Mouse (Mus musculus): Measurements from ENCODE around the gene Ccdc167. TPM values are rescaled to one million over a fixed set of nuclear protein-coding genes. Genes with fewer than 3 reads are reported as not detected.
"Not testable (repeated sequence)": the region's sequence is repeated elsewhere in the genome, so short reads cannot be mapped to it uniquely, and the experiment has no call there.

The Ccdc167 gene
- polyA plus RNA-seq, 1 experiment from 2014 or later: 17.0 TPM

DNA sequence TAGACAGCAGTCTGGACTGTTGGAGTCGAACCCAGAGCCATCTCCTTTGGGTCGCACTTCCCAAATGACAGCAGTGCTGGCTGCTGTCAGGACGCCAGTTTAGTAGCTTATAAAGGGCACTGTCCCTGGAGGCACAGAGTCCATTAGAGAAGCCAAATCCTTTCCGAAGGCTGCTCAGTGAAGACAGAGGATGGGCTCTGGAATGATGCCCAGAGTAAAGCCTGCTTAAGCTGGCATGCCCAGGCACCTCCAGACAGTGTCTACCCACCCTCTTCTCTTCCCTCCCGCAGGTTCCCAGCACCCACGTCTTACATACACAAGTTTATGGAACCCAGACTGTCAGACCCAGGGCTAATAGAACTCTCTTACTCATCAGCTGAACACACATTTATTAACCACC is 7.8 kb upstream of the Ccdc167 start:
- Histone ChIP-seq H3K27me3 (ENCODE audit: control insufficient read depth, insufficient read depth, low read length) (no peaks in the 10 kb centered on the region), H3K27ac (ENCODE audit: low read depth, low read length) (no peak overlapping the region), H3K4me2 (no peak overlapping the region), H3K4me3 (ENCODE audit: low read depth, low read length) (no peak overlapping the region), H3K9me3 (ENCODE audit: control insufficient read depth, low read length) (no peaks in the 10 kb centered on the region), H3K4me1 (ENCODE audit: control insufficient read depth, insufficient read depth, low read length) (no peaks in the 10 kb centered on the region), H3K9ac (ENCODE audit: low read length) (no peak overlapping the region), H3K36me3 (ENCODE audit: control insufficient read depth, insufficient read depth, low read length) (no peaks in the 10 kb centered on the region)
- ATAC-seq (ENCODE audit: low FRiP score) (no peak), DNase-seq (ENCODE audit: low spot score, missing footprints) (no peak)
- 80% methylated on average over 6 of the region's 6 CpGs for WGBS

DNA sequence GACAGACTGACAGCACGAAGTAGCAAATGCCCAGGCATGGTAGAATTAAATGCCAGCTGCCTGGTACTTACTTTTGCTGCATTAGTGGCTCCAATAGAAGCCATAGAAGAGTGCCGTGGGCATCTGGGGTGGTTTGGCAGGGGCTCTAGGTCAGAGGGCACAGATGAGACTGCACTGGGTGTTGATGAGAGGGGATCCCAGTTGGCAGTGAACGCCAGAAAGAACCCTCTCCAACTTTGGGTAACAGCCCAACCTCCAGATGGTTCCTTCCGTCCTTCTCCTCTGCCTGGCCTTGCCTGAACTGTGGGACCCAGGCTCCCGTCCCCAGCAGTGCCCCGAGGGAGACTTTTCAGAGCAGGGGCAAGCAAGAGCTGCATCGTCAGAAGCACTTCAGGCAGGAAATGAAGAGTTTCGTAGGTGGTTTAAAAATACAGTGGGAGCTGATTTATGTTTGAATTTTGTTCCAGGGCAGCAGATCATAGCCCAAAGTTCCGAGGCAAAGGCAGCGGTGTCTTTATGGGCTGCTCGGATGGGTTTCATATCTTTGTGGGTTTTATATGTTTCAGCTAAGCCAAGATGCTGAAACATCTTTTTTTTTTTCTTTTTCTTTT is 4.0 kb upstream of the Ccdc167 start:
- Histone ChIP-seq H3K36me3 (ENCODE audit: control insufficient read depth, insufficient read depth, low read length) (no peaks in the 10 kb centered on the region), H3K4me3 (ENCODE audit: low read depth, low read length) (no peak overlapping the region), H3K9ac (ENCODE audit: low read length) (no peak overlapping the region)

DNA sequence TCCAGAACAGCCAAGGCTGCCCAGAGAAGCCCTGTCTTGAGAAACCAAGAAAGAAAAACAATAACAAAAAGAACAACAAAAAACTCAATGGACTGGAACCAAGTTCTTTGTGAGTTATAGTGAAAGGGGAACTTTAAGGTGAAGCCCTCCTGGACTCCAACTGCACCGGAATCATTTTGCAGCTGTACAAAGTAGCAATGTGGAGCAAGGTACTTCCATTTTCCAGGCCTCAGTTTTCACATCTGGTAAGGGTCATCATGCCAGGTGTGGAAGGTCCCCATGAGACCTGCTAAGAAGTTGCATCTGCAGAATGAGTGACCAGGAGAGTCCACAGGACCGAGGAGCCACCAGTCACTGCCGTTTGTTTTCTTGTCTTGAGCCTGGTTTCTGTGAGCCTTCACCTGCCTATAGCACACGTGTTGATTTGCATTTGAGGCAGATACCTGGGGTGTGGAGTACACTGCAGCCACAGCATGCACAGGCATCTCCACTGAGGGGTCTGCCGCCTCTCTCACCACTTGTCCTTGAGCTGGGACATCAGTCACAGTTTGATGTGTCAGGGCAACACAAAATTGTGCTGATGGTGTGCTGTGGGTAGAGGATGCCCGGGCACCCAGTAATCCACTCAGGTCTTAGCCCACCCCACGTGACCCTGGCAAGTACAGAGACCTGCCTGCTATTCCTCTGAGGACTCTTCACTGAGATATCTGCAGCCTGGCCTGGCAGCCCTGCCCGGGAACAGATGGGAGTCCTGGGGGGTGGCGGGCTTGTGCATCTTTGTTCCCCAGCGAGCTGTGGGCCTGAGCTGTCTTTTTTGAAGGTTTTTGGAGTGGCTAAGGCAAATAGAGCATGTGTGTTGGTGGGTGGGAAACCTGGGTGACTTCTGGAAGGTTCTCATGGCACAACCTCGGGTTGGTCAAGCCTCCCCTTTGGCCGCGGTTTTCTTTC is 3.1 kb upstream of the Ccdc167 start:
- ATAC-seq (ENCODE audit: low FRiP score): no peak
- no peaks in the 10 kb centered on the region for H3K36me3 ChIP-seq (ENCODE audit: control insufficient read depth, insufficient read depth, low read length)
- no peaks in the 10 kb centered on the region for H3K9me3 ChIP-seq (ENCODE audit: control insufficient read depth, low read length)
- no peak overlapping the region for H3K4me3 ChIP-seq (ENCODE audit: low read depth, low read length)
- no peaks in the 10 kb centered on the region for H3K27me3 ChIP-seq (ENCODE audit: control insufficient read depth, insufficient read depth, low read length)
- peaks cover 4% of the 10 kb centered on the region; the same call in 1 of the 2 replicates for H3K4me1 ChIP-seq (ENCODE audit: control insufficient read depth, insufficient read depth, low read length)
- DNase-seq (ENCODE audit: low spot score, missing footprints): no peak
- no peak overlapping the region for H3K9ac ChIP-seq (ENCODE audit: low read length)
- no peak overlapping the region for H3K27ac ChIP-seq (ENCODE audit: low read depth, low read length)
- 79% methylated on average over 13 of the region's 13 CpGs for WGBS
- no peak overlapping the region for H3K4me2 ChIP-seq

More for the DNA sequence above, 4.0 kb upstream of the Ccdc167 start:
- DNase-seq (ENCODE audit: low spot score, missing footprints): no peak
- Histone ChIP-seq H3K27ac (ENCODE audit: low read depth, low read length) (no peak overlapping the region), H3K4me2 (no peak overlapping the region), H3K9me3 (ENCODE audit: control insufficient read depth, low read length) (no peaks in the 10 kb centered on the region), H3K27me3 (ENCODE audit: control insufficient read depth, insufficient read depth, low read length) (no peaks in the 10 kb centered on the region), H3K4me1 (ENCODE audit: control insufficient read depth, insufficient read depth, low read length) (peaks cover 4% of the 10 kb centered on the region; the same call in 1 of the 2 replicates)
- 88% methylated on average over 11 of the region's 11 CpGs for WGBS
- no peak for ATAC-seq (ENCODE audit: low FRiP score)

DNA sequence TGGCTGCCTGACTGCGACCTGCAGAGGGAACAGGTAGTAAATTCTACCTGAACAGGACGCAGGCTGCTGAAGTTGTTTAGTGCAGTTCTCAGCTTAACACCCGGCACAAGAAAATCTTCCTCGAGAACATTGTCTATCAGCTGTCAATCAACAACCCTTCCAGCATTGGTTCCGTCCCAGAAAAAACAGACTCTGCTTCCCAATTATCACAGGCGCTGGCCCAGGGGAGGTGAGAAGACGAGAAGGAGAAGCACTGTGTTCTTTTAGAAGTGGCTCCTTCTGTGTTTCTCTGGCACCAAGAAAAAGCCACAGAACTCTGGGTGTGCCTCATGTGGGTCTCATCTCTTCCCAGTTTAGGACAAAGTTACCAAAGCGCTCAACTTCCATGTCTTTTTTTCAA is 1.8 kb upstream of the Ccdc167 start:
- H3K4me2 ChIP-seq: no peak overlapping the region
- WGBS: 88% methylated on average over 8 of the region's 8 CpGs
- no peak overlapping the region for H3K27ac ChIP-seq (ENCODE audit: low read depth, low read length)
- DNase-seq (ENCODE audit: low spot score, missing footprints): no peak
- no peak overlapping the region for H3K4me3 ChIP-seq (ENCODE audit: low read depth, low read length)
- no peaks in the 10 kb centered on the region for H3K9me3 ChIP-seq (ENCODE audit: control insufficient read depth, low read length)
- no peak for ATAC-seq (ENCODE audit: low FRiP score)
- H3K27me3 ChIP-seq (ENCODE audit: control insufficient read depth, insufficient read depth, low read length): no peaks in the 10 kb centered on the region
- H3K36me3 ChIP-seq (ENCODE audit: control insufficient read depth, insufficient read depth, low read length): no peaks in the 10 kb centered on the region
- H3K9ac ChIP-seq (ENCODE audit: low read length): no peak overlapping the region
- peaks cover 4% of the 10 kb centered on the region; the same call in 1 of the 2 replicates for H3K4me1 ChIP-seq (ENCODE audit: control insufficient read depth, insufficient read depth, low read length)

DNA sequence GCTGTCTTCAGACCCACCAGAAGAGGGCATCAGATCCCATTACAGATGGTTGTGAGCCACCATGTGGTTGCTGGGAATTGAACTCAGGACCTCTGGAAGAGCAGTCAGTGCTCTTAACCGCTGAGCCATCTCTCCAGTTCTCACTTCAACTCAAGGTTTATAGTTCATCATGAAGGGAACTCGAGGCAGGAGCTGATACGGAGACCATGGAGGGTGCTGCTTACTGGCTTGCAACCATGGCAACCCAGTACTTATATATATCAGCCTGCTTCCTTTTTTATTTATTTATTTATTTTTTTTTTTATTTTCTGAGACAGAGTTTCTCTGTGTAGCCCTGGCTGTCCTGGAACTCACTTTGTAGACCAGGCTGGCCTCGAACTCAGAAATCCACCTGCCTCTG is 3.1 kb downstream of the Ccdc167 start:
- not testable (repeated sequence) for H3K4me3 ChIP-seq (ENCODE audit: low read depth, low read length); H3K27ac ChIP-seq (ENCODE audit: low read depth, low read length); H3K36me3 ChIP-seq (ENCODE audit: control insufficient read depth, insufficient read depth, low read length); H3K4me2 ChIP-seq; H3K9ac ChIP-seq (ENCODE audit: low read length); ATAC-seq (ENCODE audit: low FRiP score); DNase-seq (ENCODE audit: low spot score, missing footprints); H3K27me3 ChIP-seq (ENCODE audit: control insufficient read depth, insufficient read depth, low read length); H3K9me3 ChIP-seq (ENCODE audit: control insufficient read depth, low read length)
- peaks cover 15% of the 10 kb centered on the region for H3K4me1 ChIP-seq (ENCODE audit: control insufficient read depth, insufficient read depth, low read length)
- 98% methylated on average over 4 of the region's 4 CpGs for WGBS

DNA sequence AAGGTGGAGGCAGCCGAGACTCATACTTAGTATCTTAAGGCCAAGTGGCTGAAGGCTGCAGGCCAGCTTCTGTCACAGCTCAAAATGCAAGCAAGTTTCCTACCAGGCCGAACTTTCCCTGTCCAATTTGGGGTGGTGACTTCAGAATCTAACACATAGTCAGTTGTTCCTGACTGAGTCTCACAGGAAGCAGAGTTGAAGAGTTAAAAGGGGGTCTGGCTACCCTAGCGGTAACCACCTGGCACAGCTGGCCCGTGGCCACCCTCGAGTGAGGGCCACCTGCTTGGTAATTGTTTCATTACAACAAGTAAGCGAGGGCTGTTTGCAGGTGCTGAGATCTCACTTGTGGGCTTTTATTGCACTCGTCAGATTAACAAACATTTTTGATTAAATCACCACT is 4.3 kb downstream of the Ccdc167 start:
- no peak for DNase-seq (ENCODE audit: low spot score, missing footprints)
- Histone ChIP-seq H3K4me2 (no peak overlapping the region), H3K27me3 (ENCODE audit: control insufficient read depth, insufficient read depth, low read length) (no peaks in the 10 kb centered on the region), H3K4me3 (ENCODE audit: low read depth, low read length) (no peak overlapping the region), H3K36me3 (ENCODE audit: control insufficient read depth, insufficient read depth, low read length) (no peaks in the 10 kb centered on the region), H3K9ac (ENCODE audit: low read length) (no peak overlapping the region), H3K9me3 (ENCODE audit: control insufficient read depth, low read length) (no peaks in the 10 kb centered on the region), H3K4me1 (ENCODE audit: control insufficient read depth, insufficient read depth, low read length) (peaks cover 17% of the 10 kb centered on the region), H3K27ac (ENCODE audit: low read depth, low read length) (no peak overlapping the region)
- no peak for ATAC-seq (ENCODE audit: low FRiP score)
- 73% methylated on average over 7 of the region's 7 CpGs for WGBS

DNA sequence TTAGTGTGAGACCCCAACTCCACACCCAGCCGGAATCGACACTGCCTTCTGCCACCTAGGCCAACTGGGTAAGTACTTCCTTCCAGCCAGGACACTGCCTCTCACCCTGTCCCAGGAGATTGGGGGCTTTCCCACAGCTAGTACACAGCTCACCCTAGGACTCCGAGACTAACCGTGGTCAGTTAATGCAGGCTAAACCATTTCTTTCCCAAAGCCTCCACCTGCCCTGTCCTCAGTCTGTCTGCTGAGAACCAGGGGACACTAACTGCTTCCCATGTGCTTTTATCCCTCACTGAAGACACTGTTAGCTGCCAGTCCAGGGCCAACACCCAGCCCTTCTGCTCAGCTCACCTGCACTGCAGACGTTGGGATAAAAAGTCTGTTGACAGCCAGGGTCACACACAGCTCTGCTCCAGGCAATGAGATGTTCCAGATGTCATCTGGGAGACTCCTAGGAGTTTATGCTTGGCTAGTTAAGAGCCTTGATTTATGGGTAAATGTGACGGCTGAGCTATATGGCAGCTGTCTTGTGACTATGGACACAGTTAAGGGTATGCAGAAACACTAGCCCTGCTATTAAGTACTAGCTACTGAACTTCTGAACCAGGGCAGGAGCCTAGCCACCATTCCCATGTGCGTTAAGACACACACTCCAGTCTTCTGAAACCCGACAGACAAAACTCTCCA is 5.0 kb downstream of the Ccdc167 start:
- Histone ChIP-seq H3K4me3 (ENCODE audit: low read depth, low read length) (no peak overlapping the region), H3K4me2 (no peak overlapping the region), H3K27ac (ENCODE audit: low read depth, low read length) (no peak overlapping the region), H3K36me3 (ENCODE audit: control insufficient read depth, insufficient read depth, low read length) (no peaks in the 10 kb centered on the region), H3K9me3 (ENCODE audit: control insufficient read depth, low read length) (no peaks in the 10 kb centered on the region), H3K4me1 (ENCODE audit: control insufficient read depth, insufficient read depth, low read length) (peaks cover 23% of the 10 kb centered on the region), H3K9ac (ENCODE audit: low read length) (no peak overlapping the region), H3K27me3 (ENCODE audit: control insufficient read depth, insufficient read depth, low read length) (no peaks in the 10 kb centered on the region)
- 88% methylated on average over 8 of the region's 8 CpGs for WGBS
- no peak for DNase-seq (ENCODE audit: low spot score, missing footprints)
- no peak for ATAC-seq (ENCODE audit: low FRiP score)

DNA sequence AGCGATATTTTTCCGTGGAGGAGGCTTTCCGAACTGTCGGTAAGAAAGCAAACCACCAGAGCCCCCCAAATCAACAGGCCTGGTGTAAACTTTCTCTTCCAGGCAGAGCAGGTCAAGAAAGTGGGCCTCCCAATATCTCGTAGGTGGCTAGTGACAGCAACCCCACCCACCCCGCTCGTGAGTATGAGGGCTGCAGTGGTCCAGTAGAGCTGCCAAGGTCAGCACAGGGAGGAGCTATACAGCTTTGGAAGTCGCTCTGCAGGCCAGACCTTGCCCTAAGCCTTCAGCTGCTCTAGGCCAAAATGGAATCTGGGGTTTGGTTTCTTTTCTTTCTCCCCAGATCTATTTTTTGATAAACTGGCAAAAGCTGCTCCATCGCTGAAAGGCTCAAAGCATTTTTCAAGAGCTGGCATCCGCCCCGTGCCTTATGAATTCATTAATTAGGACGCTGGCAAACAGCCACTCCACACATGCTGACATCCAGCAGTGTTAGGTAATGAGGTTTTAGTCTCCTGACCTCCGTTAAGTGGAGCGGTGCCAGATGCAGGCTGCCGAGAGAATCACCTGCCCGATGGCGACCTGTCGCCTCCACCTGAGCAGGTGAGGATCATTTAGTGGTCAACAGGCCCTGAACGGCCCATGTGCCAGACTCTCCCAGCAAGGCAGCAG is 5.6 kb downstream of the Ccdc167 start:
- 87% methylated on average over 19 of the region's 19 CpGs for WGBS
- Histone ChIP-seq H3K4me2 (no peak overlapping the region), H3K4me1 (ENCODE audit: control insufficient read depth, insufficient read depth, low read length) (peaks cover 23% of the 10 kb centered on the region), H3K4me3 (ENCODE audit: low read depth, low read length) (no peak overlapping the region), H3K27me3 (ENCODE audit: control insufficient read depth, insufficient read depth, low read length) (no peaks in the 10 kb centered on the region), H3K9me3 (ENCODE audit: control insufficient read depth, low read length) (no peaks in the 10 kb centered on the region), H3K27ac (ENCODE audit: low read depth, low read length) (no peak overlapping the region), H3K9ac (ENCODE audit: low read length) (no peak overlapping the region), H3K36me3 (ENCODE audit: control insufficient read depth, insufficient read depth, low read length) (no peaks in the 10 kb centered on the region)
- no peak for ATAC-seq (ENCODE audit: low FRiP score)
- DNase-seq (ENCODE audit: low spot score, missing footprints): no peak

All from midbrain, embryonic 11.5 days (tissue).